Mouse (Mus musculus) brain, embryonic 14.5 days (tissue): ENCODE results near the gene Clmn.

Experiments used
- CTCF ChIP-seq: fragments of 200-500 bp; IDR thresholded peaks from 2 replicates; pipeline ENCODE4 v1.5.1; 2012; ENCODE audit warnings: inconsistent platforms, mild to moderate bottlenecking, moderate library complexity, borderline replicate concordance; ENCODE audit not compliant: insufficient read depth, insufficient read length; ENCODE audit errors: extremely low read depth
- POLR2A ChIP-seq: fragments of 200-500 bp; IDR thresholded peaks from 2 replicates; pipeline ENCODE4 v1.6.1; 2012; ENCODE audit warnings: mild to moderate bottlenecking, inconsistent platforms, borderline replicate concordance; ENCODE audit not compliant: poor library complexity, insufficient read depth, insufficient read length, severe bottlenecking; ENCODE audit errors: extremely low read depth

GRCm38 (mm10) chr12:104908986-104909385 is 44.1 kb upstream of the Clmn start:
- no peak for TF ChIP-seq POLR2A
- no peak for TF ChIP-seq CTCF
